ENCODE assay signal across 1 mouse cellular context in genomic region chr5:143132935-143133514, GRCm38 (mm10).
TF ChIP-seq lines count a peak whose summit lies in the region.

No protein-coding gene starts in this region.

TF ChIP-seq in MEL, 35 proteins besides CTCF, POLR2A, EP300 and RAD21 (continued from another document):
- peak; percentile 85 for TF ChIP-seq MAZ (IDR thresholded peaks at IDR 0.05; ENCODE audit: low read depth, low read length)
- TF ChIP-seq BHLHE40 (IDR thresholded peaks at IDR 0.05; ENCODE audit: borderline replicate concordance, low read depth, low read length) = peak; percentile 82
- TF ChIP-seq TBP (IDR thresholded peaks at IDR 0.05; ENCODE audit: low read depth, low read length) = no peak
- TF ChIP-seq POLR2AphosphoS5 (IDR thresholded peaks at IDR 0.05; ENCODE audit: borderline replicate concordance, low read depth, low read length) = no peak
- no peak for TF ChIP-seq ZNF384 (IDR thresholded peaks at IDR 0.05; ENCODE audit: low read depth, low read length)
- peak; percentile 46; the same call in 1 of the 2 replicates for TF ChIP-seq MXI1 (IDR thresholded peaks at IDR 0.05; ENCODE audit: low read depth, low read length)
- 0 out of 2 replicates have a peak, but pooled peaks have one; percentile 9 for TF ChIP-seq ZC3H11A (IDR thresholded peaks at IDR 0.05; ENCODE audit: low read depth, low read length)
- no peak for TF ChIP-seq ZMIZ1 (IDR thresholded peaks at IDR 0.05; ENCODE audit: low read depth, low read length)
- no peak for TF ChIP-seq CHD2 (IDR thresholded peaks at IDR 0.05; ENCODE audit: low read length)
- TF ChIP-seq ETS1 (IDR thresholded peaks at IDR 0.05; ENCODE audit: low read depth, low read length) = peak; percentile 88
- no peak; the same call in 1 of the 2 replicates for TF ChIP-seq SMC3 (IDR thresholded peaks at IDR 0.05; ENCODE audit: low read depth, low read length)
- TF ChIP-seq TCF12 (IDR thresholded peaks at IDR 0.05; ENCODE audit: low read depth, low read length) = peak; percentile 87
- TF ChIP-seq ZKSCAN1 (IDR thresholded peaks at IDR 0.05; ENCODE audit: low read depth, low read length) = no peak
- TF ChIP-seq GATA1 (IDR thresholded peaks at IDR 0.05; ENCODE audit: low read depth, low read length) = peak; percentile 97
- TF ChIP-seq MAFK (IDR thresholded peaks at IDR 0.05; ENCODE audit: borderline replicate concordance, low read depth, low read length) = peak; percentile 97
- peak; percentile 82 for TF ChIP-seq SIN3A (IDR thresholded peaks at IDR 0.05; ENCODE audit: low read length)
- TF ChIP-seq MAX (IDR thresholded peaks at IDR 0.05; ENCODE audit: low read length) = no peak; the same call in 1 of the 2 replicates
- no peak for TF ChIP-seq MEF2A (IDR thresholded peaks at IDR 0.05; ENCODE audit: extremely low read depth, insufficient replicate concordance, low read depth, low read length, poor library complexity, severe bottlenecking)
- no peak for TF ChIP-seq MYB (IDR thresholded peaks at IDR 0.05; ENCODE audit: low read depth, low read length)
- TF ChIP-seq E2F4 (IDR thresholded peaks at IDR 0.05; ENCODE audit: borderline replicate concordance, low read depth, low read length) = peak; percentile 87
- TF ChIP-seq ELF1 (IDR thresholded peaks at IDR 0.05; ENCODE audit: low read depth, low read length) = peak; percentile 45; the same call in 1 of the 2 replicates
- TF ChIP-seq TAL1 (IDR thresholded peaks at IDR 0.05; ENCODE audit: low read length) = peak; percentile 57; the same call in 1 of the 2 replicates
- 0 out of 2 replicates have a peak, but pooled peaks have one; percentile 38 for TF ChIP-seq JUND (IDR thresholded peaks at IDR 0.05; ENCODE audit: low read depth, low read length)
- TF ChIP-seq USF2 (IDR thresholded peaks at IDR 0.05; ENCODE audit: borderline replicate concordance in 1 of 2, insufficient read depth in 1 of 2, low read depth in 1 of 2, low read length in 2 of 2) = no peak
- TF ChIP-seq POLR2AphosphoS2 (IDR thresholded peaks at IDR 0.05; ENCODE audit: low read length) = no peak
- TF ChIP-seq RCOR1 (IDR thresholded peaks at IDR 0.05; ENCODE audit: low read depth, low read length) = peak; percentile 100
- TF ChIP-seq NELFE (IDR thresholded peaks at IDR 0.05; ENCODE audit: low read depth, low read length) = no peak
- TF ChIP-seq USF1 (IDR thresholded peaks at IDR 0.05; ENCODE audit: low read depth, low read length) = no peak
- no peak for TF ChIP-seq NRF1 (IDR thresholded peaks at IDR 0.05; ENCODE audit: insufficient read depth, low read depth, low read length, poor library complexity, severe bottlenecking)
- TF ChIP-seq CHD1 (IDR thresholded peaks at IDR 0.05; ENCODE audit: low read depth, low read length) = no peak
- no peak for TF ChIP-seq GABPA (IDR thresholded peaks at IDR 0.05; ENCODE audit: low read depth, low read length)
